Mouse (Mus musculus): ENCODE results near the gene Gemin4. TPM values are rescaled to one million over a fixed set of nuclear protein-coding genes. Genes with fewer than 3 reads are reported as not detected.

Gene Gemin4
- total RNA-seq, 2 experiments from 2014 or later, result 5.3 to 6.6 TPM

Other genes starting within 250 kb of the Gemin4 start
- not detected for gene 1700016K19Rik, start 217.8 kb downstream of the Gemin4 start, total RNA-seq (2021)
- gene Rflnb, start 189.9 kb downstream of the Gemin4 start, total RNA-seq (2021), result 10 to 100 TPM; 37.3 to 42.1 TPM
- 10 to 100 TPM; 30.8 to 31.4 TPM for gene Vps53, start 38.0 kb downstream of the Gemin4 start, total RNA-seq (2021)
- 10 to 100 TPM in 1 of 2 experiments, 1 to 10 TPM in 1; 9.0 to 10.6 TPM for gene Fam57a, start 38.0 kb downstream of the Gemin4 start, total RNA-seq (2021)
- under 1 TPM in 1 of 2 experiments, not detected in 1; 0.50 TPM for gene Dbil5, start 56 bp downstream of the Gemin4 start, total RNA-seq (2021)
- 10 to 100 TPM; 17.8 to 18.4 TPM for gene Mrm3, start 26.1 kb upstream of the Gemin4 start, total RNA-seq (2021)
- 10 to 100 TPM; 54.1 to 57.5 TPM for gene Glod4, start 26.1 kb upstream of the Gemin4 start, total RNA-seq (2021)
- gene Nxn, start 181.5 kb upstream of the Gemin4 start, total RNA-seq (2021), result 10 to 100 TPM; 17.2 to 20.5 TPM
- 10 to 100 TPM; 38.9 to 48.2 TPM for gene Timm22, start 189.3 kb upstream of the Gemin4 start, total RNA-seq (2021)